Mouse (Mus musculus) E14TG2a.4 (cell line): ENCODE results near the gene H2-Ab1.

Source experiments
- CTCF ChIP-seq: conservative IDR thresholded peaks from 2 replicates; pipeline ENCODE4 v1.5.1; 2014; ENCODE audit warnings: low read length
- NANOG ChIP-seq: IDR thresholded peaks from 2 replicates; pipeline ENCODE4 v1.6.1; 2014; ENCODE audit warnings: borderline replicate concordance, low read length, mixed read lengths
- POU5F1 ChIP-seq: IDR thresholded peaks from 2 replicates; pipeline ENCODE4 v1.6.1; 2014; ENCODE audit warnings: low read length, borderline replicate concordance

GRCm38 (mm10) chr17:34307216-34307615 is 49.7 kb downstream of the H2-Ab1 start:
- TF ChIP-seq POU5F1 (no peak), CTCF (no peak), NANOG (no peak)
